Comparison of ENCODE assay signal across 11 mouse cellular contexts in the genomic region with DNA sequence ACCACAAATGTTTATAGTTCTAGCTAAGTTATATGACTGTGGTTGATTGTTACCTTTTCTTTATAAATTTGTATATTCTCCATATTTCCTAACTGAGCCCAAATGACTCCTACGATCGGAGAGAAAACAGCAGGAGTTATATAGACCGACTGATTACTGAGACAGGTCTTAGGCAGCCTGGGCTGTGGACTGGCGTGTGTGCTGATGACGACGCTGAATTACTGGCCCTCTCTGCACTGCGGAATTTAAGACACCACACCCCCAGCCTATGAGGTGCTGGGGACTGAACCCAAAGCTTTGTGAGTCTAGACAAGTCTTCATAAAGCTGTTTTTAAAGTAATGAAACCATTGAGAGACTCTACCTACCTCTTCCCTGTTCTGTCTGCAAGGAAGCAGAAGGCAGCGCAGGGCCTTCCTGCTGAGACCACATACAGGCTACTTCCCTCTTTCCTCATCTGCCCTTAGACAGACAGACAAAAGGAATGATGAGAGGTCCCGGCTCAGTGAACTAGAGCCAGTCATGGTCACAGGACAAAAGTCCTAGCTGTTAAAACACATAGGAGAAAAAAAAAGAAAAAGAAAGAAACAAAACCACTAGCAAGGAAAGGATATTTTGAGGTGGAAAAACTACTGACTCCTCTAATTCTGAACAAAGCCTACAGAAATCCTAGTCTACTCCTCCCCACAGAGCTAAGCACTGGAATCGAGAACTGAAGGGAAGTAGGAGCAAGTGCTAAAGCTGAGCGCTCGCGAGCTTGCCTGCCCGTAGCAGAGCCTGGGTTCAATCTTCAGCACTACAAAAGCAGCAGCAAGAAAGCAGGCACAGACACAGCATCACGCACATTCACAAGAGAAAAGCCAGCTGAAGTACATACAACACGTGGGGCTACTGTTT. TPM values are rescaled to one million over a fixed set of nuclear protein-coding genes. Genes with fewer than 3 reads are reported as not detected.
DNase-seq lines count a peak whose midpoint lies in the region; ATAC-seq and TF ChIP-seq lines count a peak whose summit lies in the region.
"Had no signal": no experiment of that assay in that cellular context is flagged by ENCODE, and none has a peak within 500 bp of the region (broad histone marks: within the 10 kb centered on the region; RNA-seq: fewer than 3 reads in every experiment).

No protein-coding gene starts in this region.

- no peaks in the 10 kb centered on the region for H3K27me3 ChIP-seq in heart, embryonic 12.5 days (replicated peaks)
- no peaks in the 10 kb centered on the region for H3K27me3 ChIP-seq in liver, embryonic 16.5 days (ENCODE audit: control insufficient read depth, insufficient read depth, low read depth, low read length)
- H3K27me3 ChIP-seq: hindbrain, embryonic 15.5 days had no signal

- WGBS in heart, embryonic 12.5 days, result 38% methylated on average over 16 of the region's 16 CpGs
- WGBS in liver, embryonic 16.5 days (ENCODE audit: insufficient replicate concordance), result 24% methylated on average over 16 of the region's 16 CpGs

- ATAC-seq in heart, embryonic 12.5 days (ENCODE audit: insufficient number of reproducible peaks, low FRiP score), result no peak
- no peak for ATAC-seq in liver, embryonic 16.5 days (ENCODE audit: low read depth)
- no peak for ATAC-seq in inflammation-experienced regulatory T-cells, adult 6 months

- H3K27ac ChIP-seq in heart, embryonic 12.5 days (ENCODE audit: poor library complexity, severe bottlenecking), result peak overlapping the region; percentile 60; the same call in 1 of the 2 replicates
- peak overlapping the region; percentile 16; the same call in 1 of the 2 replicates for H3K27ac ChIP-seq in bone marrow macrophage, adult 2 months (ENCODE audit: insufficient read depth, low read depth, low read length)
- H3K27ac ChIP-seq in liver, embryonic 16.5 days (ENCODE audit: low read length), result no peak overlapping the region
- no peak overlapping the region for H3K27ac ChIP-seq in gastrocnemius, adult 2 months
- H3K27ac ChIP-seq: hindbrain, embryonic 15.5 days had no signal

- no peak for TF ChIP-seq CTCF in bone marrow macrophage, adult 2 months (IDR thresholded peaks at IDR 0.05; ENCODE audit: low read depth, low read length)
- no peak for TF ChIP-seq CTCF in gastrocnemius, adult 2 months (IDR thresholded peaks at IDR 0.05)

- no peak for TF ChIP-seq POLR2A in bone marrow macrophage, adult 2 months (IDR thresholded peaks at IDR 0.05; ENCODE audit: borderline replicate concordance, low read depth, low read length)

- no peaks in the 10 kb centered on the region for H3K36me3 ChIP-seq in heart, embryonic 12.5 days
- H3K36me3 ChIP-seq in liver, embryonic 16.5 days (ENCODE audit: control insufficient read depth, insufficient read depth), result no peaks in the 10 kb centered on the region
- H3K36me3 ChIP-seq: hindbrain, embryonic 15.5 days had no signal

- peak overlapping the region; percentile 33; the same call in 1 of the 2 replicates for H3K4me2 ChIP-seq in heart, embryonic 12.5 days
- H3K4me2 ChIP-seq in liver, embryonic 16.5 days (ENCODE audit: low read depth, low read length), result peak overlapping the region; percentile 18; the same call in 1 of the 2 replicates
- H3K4me2 ChIP-seq: hindbrain, embryonic 15.5 days had no signal

- H3K9ac ChIP-seq in heart, embryonic 12.5 days, result peak overlapping the region; percentile 53
- H3K9ac ChIP-seq in liver, embryonic 16.5 days (ENCODE audit: low read depth, low read length), result no peak overlapping the region
- H3K9ac ChIP-seq: hindbrain, embryonic 15.5 days had no signal

- H3K4me3 ChIP-seq in heart, embryonic 12.5 days, result no peak overlapping the region
- H3K4me3 ChIP-seq in bone marrow macrophage, adult 2 months (ENCODE audit: insufficient read depth, low read length), result peak overlapping the region; percentile 24; the same call in 1 of the 2 replicates
- no peak overlapping the region for H3K4me3 ChIP-seq in liver, embryonic 16.5 days (ENCODE audit: low read depth, low read length)
- H3K4me3 ChIP-seq in gastrocnemius, adult 2 months, result no peak overlapping the region
- H3K4me3 ChIP-seq: hindbrain, embryonic 15.5 days had no signal

- H3K4me1 ChIP-seq in heart, embryonic 12.5 days (replicated peaks), result peaks cover 62% of the 10 kb centered on the region
- peaks cover 3% of the 10 kb centered on the region for H3K4me1 ChIP-seq in bone marrow macrophage, adult 2 months (ENCODE audit: control insufficient read depth, insufficient read depth, low read length)
- peaks cover 9% of the 10 kb centered on the region for H3K4me1 ChIP-seq in liver, embryonic 16.5 days (ENCODE audit: control insufficient read depth, low read depth, low read length)

- DNase-seq in heart, adult 8-10 months (ENCODE audit: low spot score), result no peak
- peak; percentile 68 for DNase-seq in 416B (ENCODE audit: low read depth)
- DNase-seq in gastrocnemius, adult 2 months, result no peak
- DNase-seq in thymus, postnatal 36 days, result no peak
- DNase-seq: cerebellum, adult 18-20 months; thymus, adult 18-20 months had no signal

- intact Hi-C loops in gastrocnemius, adult 2 months (cut with DNase I), result no loop called here

- H3K9me3 ChIP-seq in heart, embryonic 12.5 days (replicated peaks), result no peaks in the 10 kb centered on the region
- H3K9me3 ChIP-seq in liver, embryonic 16.5 days (replicated peaks; ENCODE audit: control insufficient read depth, low read length), result no peaks in the 10 kb centered on the region
- H3K9me3 ChIP-seq: hindbrain, embryonic 15.5 days had no signal

RNA-seq across cellular contexts. Expression of a gene that starts 16.2 kb away (rescaled TPM):
- 27.0 and 29.8 TPM in 2 replicates for polyA plus RNA-seq in heart, embryonic 12.5 days (2016; fragmentation: Nextera tagmentation; extraction: Ambion mirVana)
- total RNA-seq in heart, adult 8-10 months (2022), result 1 to 10 TPM; 2.9 to 5.4 (median 3.4) TPM
- 16.0 and 27.9 TPM in 2 replicates for polyA plus RNA-seq in bone marrow macrophage, adult 2 months (2012; ENCODE audit: insufficient read depth, insufficient read length, missing spikeins)
- polyA plus RNA-seq in liver, embryonic 16.5 days (2015; fragmentation: Nextera tagmentation; extraction: Ambion mirVana), result 8.8 and 11.0 TPM in 2 replicates
- 10 to 100 TPM; 12.8 to 26.9 (median 20.9) TPM for polyA plus RNA-seq in inflammation-experienced regulatory T-cells, adult 6 months (2017; shearing (Covaris generic))
- total RNA-seq in gastrocnemius, adult 2 months (2021), result 1 to 10 TPM; 3.1 to 3.4 TPM

RNA-seq across cellular contexts. Expression of a gene that starts 54.8 kb away (rescaled TPM):
- polyA plus RNA-seq in heart, embryonic 12.5 days (2016; fragmentation: Nextera tagmentation; extraction: Ambion mirVana), result 67.0 and 68.1 TPM in 2 replicates
- total RNA-seq in heart, adult 8-10 months (2022), result 10 to 100 TPM; 23.8 to 36.5 (median 29.3) TPM
- 72.4 and 84.2 TPM in 2 replicates for polyA plus RNA-seq in bone marrow macrophage, adult 2 months (2012; ENCODE audit: insufficient read depth, insufficient read length, missing spikeins)
- polyA plus RNA-seq in liver, embryonic 16.5 days (2015; fragmentation: Nextera tagmentation; extraction: Ambion mirVana), result 93.5 and 104 TPM in 2 replicates
- polyA plus RNA-seq in inflammation-experienced regulatory T-cells, adult 6 months (2017; shearing (Covaris generic)), result 100 to 1,000 TPM in 1 of 3 experiments, 10 to 100 TPM in 2; 75.8 to 110 (median 88.0) TPM
- total RNA-seq in gastrocnemius, adult 2 months (2021), result 10 to 100 TPM; 45.4 to 50.4 TPM

Comparison
In these comparisons a context has a peak if more than half of its experiments do, and no peak if none do; other contexts are left out.
1. H3K27ac ChIP-seq: peak in heart, embryonic 12.5 days (single experiment) and bone marrow macrophage, adult 2 months (single experiment); none in liver, embryonic 16.5 days (single experiment) and gastrocnemius, adult 2 months (single experiment).